Mouse (Mus musculus) c-Kit-positive CD71-positive TER-119-negative erythroid progenitor cells, embryonic 14.5 days (primary cell): ENCODE data around the gene Dct.

Experiments used
- DNase-seq: peaks from one replicate; pipeline ENCODE4 v3.0.0-alpha.2; 2013; ENCODE audit warnings: low read depth

The Dct gene

DNA sequence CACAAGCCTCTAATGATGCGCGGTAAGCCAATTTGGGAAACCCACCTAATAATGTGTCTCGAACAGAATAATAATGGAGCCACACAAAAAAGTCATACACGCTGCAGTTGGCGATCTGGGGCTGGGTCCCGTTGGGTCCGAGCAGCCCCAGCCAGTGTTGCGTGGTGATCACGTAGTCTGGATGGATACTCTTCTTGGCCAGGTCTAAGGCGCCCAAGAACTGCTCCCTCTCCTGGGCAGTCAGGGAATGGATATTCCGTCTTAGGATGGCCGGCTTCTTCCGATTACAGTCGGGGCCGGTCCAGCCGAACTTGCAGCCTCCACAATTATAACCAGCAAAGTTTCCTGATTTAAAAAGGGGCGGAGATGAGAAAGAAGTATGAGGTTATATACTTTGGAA, 9.1 kb downstream of the Dct start:
- no peak for DNase-seq

DNA sequence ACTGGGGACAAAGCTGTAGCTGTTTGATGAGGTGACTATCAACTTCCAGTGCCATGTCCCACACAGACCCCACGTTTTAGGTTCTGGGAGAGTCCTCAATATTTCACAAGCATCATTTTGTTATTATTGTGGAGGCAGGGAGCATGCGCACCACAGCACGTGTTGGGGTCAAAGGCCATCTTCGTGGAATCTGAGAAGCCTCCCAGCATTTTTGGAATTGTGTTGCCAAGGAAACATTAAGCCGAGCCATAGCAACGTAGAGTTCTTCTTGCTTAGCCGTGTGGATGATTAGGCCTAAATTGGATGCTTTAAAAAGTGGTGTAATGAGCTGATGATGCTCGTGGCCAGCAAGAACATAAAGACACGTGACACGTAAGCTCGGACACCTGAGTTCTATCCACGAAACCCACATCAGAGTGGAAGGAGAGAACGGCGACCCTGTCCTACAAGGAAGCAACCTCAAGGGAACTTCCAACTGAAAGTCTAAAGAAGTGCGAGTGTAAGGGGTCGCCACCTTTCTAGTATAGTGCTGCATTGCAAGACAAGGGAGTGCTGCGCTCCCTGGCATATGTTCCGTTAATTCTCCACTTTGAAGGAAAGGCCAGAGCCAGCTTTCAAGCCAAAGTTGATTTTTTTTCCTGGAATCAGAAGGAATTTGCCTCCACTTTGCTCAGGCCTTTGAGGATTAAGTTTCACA, 9.8 kb downstream of the Dct start:
- no peak for DNase-seq

DNA sequence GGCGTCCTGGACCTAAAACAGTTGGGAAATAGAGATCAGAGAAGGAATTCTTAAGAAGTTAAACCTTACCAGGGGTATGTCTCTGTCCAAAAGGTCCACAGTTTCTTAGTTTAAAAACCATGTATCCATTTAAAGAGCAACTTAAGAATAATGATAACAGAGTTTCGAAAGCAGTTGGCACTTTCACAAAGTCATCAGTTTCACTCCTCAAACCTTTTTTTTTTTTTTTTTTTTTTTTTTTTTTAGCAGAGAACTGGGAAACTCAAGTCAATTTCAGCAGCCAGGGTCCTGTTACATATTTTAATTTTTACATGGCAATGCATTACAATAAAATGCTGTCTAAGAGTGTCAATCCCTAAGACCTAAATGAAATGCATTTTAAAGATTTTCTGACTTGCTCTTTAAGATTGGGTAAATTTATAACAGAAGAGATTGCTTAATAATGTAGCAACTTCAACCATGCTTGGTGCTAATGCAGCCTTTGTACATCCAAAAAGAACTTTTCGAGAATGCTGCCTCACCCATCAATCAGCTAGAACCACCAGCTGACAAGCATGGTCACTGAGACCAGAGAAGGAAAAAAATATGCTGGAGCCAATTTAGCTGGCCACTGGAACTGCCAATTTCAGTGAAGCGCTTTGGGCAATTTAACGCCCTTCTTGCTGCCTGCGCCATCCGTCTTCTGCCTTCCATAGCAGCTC, 11.3 kb downstream of the Dct start:
- no peak for DNase-seq

DNA sequence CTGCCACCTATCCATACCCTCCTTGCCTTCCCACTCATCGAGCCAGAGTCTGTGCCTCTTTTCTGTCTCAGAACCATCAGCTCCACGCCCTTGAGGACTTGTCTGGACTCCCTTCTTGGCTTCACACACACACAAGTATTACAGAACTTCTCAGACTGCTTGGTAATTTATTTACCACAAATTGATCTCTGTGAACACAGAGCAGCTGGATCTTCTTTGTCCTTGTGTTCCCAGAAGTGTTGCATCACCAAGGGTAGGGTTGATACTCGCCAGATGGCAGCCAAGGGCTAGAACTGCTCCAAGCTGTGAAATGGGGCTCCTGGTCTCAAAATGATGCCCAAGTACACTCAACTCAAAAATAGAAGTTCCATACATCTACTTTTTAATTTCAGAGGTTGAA, 13.0 kb downstream of the Dct start:
- no peak for DNase-seq

GRCm38 (mm10) chr14:118027564-118027963, 24.5 kb downstream of the Dct start:
- DNase-seq: no peak

DNA sequence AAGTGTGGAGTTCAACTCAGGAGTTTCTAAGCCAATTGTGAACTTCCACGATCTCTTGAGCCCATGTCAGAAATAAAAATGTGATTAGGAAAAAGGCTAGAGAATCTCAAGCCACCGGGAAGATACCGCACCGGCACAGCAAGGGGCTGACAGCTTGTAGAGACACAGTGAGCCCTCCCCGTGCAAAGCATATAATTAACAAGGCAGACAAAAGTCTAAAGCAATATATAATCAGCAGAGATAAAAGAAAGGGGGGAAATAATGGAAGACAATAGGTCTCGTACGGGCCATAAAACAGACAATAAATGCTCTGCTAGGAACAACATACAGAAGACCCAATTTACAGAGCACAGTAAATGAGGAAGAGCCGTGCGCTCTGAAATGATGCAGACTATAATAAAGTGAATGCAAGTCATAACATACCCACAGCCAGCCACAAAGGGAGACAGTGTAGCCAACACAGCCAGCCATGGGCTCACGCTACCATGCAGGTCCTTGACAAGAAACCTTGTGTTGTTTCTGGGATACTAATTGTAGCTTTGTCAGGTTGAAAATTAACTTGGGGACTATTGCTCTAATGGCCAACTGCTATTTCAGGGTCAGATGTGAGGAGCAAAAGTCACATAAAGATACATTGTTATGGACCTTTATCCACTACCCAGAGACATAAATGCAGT, 30.0 kb downstream of the Dct start:
- no peak for DNase-seq

- DNase-seq: no peak
Observed at GRCm38 (mm10) chr14:118019314-118019713, 32.7 kb downstream of the Dct start.

DNA sequence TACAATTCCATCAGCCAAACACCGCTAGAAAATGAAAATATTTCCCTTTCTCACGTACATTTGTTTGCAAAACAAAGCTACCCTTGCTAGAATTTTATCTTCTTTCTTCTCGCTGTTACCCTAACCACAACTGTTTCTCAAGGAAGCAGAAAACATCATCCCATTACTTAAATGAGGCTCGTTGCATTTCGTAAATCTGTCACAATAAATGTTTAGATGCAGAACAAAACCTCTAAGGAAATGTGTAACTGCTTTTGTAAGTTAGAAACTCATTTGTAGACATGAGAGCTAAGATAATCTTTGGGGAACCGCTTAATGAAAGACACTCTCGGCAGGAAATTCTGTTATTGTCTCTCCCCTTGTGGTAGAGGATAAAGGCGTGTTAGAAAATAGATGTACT, 38.8 kb downstream of the Dct start:
- DNase-seq: no peak

- DNase-seq: no peak
Observed at GRCm38 (mm10) chr14:118009541-118009940, 42.5 kb downstream of the Dct start.

DNA sequence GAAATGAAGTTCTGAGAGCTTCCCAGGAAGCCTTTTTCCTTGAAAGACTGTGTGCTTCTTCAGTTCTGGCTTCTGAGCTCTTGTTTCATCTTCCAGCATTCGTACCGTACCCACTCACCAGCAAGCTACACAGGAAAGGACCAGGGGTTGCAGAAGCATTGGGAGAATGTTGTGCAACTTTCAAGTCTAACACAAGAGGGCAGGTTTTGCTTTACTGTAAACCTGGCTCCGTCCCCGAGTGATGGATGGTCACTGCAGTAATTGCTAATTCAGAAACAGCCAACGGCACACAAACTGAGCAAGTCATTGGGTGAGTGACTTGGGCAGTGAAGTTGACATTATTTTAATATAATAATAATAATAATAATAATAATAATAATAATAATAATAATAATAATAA, 46.3 kb downstream of the Dct start:
- no peak for DNase-seq

DNA sequence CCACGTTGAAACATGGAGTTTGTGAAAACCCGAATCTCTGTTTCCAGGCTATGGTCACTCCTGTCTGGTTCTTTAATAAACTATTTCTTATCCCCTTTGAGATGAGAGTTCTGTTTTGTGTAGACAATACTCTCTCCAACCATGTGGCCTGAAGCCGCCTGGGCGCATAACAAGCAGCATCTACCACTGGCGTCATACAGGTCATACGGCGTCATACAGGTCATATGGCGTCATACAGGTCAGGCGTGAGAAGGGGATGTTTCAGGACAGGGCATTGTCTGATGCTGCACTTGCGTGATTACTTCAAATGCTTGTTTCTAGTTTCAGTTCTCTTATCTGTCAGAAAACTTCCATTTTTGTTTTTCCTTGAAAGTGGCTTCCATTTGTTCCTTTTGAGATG, 47.6 kb downstream of the Dct start:
- no peak for DNase-seq

- no peak for DNase-seq
Observed at GRCm38 (mm10) chr14:117993845-117994244, 58.2 kb downstream of the Dct start.

DNA sequence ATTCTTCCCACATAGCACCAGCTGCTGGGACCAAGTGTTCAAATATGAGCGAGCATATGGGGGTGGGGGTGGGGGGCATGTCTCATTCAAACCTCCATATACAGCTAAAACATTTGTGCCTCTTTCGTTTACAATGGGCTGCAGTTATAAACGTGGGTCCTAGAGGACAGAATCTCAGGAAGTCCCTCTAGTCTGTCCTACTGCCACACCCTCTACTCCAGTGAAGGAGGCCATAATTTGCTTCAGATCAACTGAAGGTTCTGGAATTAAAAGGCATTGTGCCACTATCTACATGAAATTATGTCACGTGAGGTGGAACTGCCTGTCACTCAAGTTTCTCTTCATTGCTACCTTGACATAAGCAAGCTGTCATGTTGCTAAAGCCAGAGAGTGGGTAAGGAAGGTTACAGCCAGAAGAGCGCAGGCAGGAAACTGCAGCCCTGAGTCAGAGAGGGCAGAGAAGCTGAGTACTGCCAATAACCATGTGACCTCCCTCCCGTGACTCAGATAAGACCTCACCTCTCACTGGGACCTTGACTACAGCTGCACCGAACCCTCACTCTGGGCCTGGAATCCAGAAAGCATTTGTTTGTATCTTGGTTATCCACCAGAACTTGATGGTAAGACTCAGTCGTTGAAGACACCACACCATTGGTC, 59.3 kb downstream of the Dct start:
- DNase-seq: no peak

- no peak for DNase-seq
Observed at GRCm38 (mm10) chr14:117990203-117990602, 61.8 kb downstream of the Dct start.

DNA sequence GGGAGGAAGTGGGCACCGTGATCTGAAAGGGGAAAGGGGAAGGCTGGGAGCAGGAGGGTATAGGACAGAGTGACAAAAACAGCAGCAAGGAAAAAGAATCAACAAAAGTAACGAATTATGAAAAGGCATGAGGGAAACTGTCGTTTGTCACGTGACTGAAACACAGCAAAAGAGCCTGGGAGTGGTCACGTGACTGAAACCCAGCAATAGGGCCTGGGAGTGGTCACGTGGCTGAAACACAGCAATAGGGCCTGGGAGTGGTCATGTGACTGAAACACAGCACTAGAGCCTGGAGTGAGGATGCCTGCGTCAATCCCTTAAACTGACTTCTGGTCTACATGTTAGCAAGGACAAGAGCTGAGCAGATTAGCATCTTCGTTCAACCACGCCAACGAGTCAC, 63.6 kb downstream of the Dct start:
- DNase-seq: no peak

- no peak for DNase-seq
Observed at GRCm38 (mm10) chr14:117981532-117981931, 70.5 kb downstream of the Dct start.

GRCm38 (mm10) chr14:117972576-117972975, 79.5 kb downstream of the Dct start:
- DNase-seq: no peak
